Mouse (Mus musculus) hindbrain, embryonic 16.5 days (tissue): ENCODE measurements around the gene Abcb6. TPM values are rescaled to one million over a fixed set of nuclear protein-coding genes. Genes with fewer than 3 reads are reported as not detected.

Experiments used
- ATAC-seq: fragments of 200-750 bp; cut with Nextera tagmentation; 2 replicates; pipeline ENCODE4 v1.8.0; 2017; ENCODE audit warnings: moderate TSS enrichment, moderate library complexity
- H3K27ac ChIP-seq: fragments of 300-500 bp; sonication (generic); 2 replicates; pipeline ENCODE4 v1.5.1; 2014; ENCODE audit warnings: low read depth, mild to moderate bottlenecking, control low read depth, low read length, moderate library complexity
- H3K27me3 ChIP-seq: fragments of 300-500 bp; sonication (generic); replicated peaks from 2 replicates; pipeline ENCODE4 v1.6.1; 2014; ENCODE audit warnings: low read length; ENCODE audit not compliant: control insufficient read depth, insufficient read depth
- H3K36me3 ChIP-seq: fragments of 300-500 bp; sonication (generic); 2 replicates; pipeline ENCODE4 v1.6.1; 2014; ENCODE audit warnings: mild to moderate bottlenecking, low read length, moderate library complexity, mixed read lengths; ENCODE audit not compliant: control insufficient read depth, insufficient read depth
- H3K4me1 ChIP-seq: fragments of 300-500 bp; sonication (generic); 2 replicates; pipeline ENCODE4 v1.6.1; 2014; ENCODE audit warnings: low read depth, low read length; ENCODE audit not compliant: control insufficient read depth, insufficient read depth
- H3K4me2 ChIP-seq: fragments of 300-500 bp; sonication (generic); 2 replicates; pipeline ENCODE4 v1.6.1; 2014; ENCODE audit warnings: mild to moderate bottlenecking, low read length, control low read depth, moderate library complexity
- H3K4me3 ChIP-seq: fragments of 300-500 bp; sonication (generic); 2 replicates; pipeline ENCODE4 v1.5.1; 2014; ENCODE audit warnings: mild to moderate bottlenecking, low read length, control low read depth, moderate library complexity
- H3K9ac ChIP-seq: fragments of 300-500 bp; sonication (generic); 2 replicates; pipeline ENCODE4 v1.6.1; 2014; ENCODE audit warnings: low read depth, mild to moderate bottlenecking, control low read depth, low read length, moderate library complexity
- H3K9me3 ChIP-seq: fragments of 300-500 bp; sonication (generic); 2 replicates; pipeline ENCODE4 v1.6.1; 2014; ENCODE audit warnings: mild to moderate bottlenecking, low read length, moderate library complexity; ENCODE audit not compliant: control insufficient read depth
- WGBS: fragments of 180-500 bp; shearing (Covaris S2); extraction: QIAGEN DNeasy Blood & Tissue Kit; methylation state at CpG from one replicate; pipeline ENCODE4 v1.1.7; 2014; 5-methylcytosine and 5-hydroxymethylcytosine counted together
- polyA plus RNA-seq: library from polyadenylated mRNA; unstranded; fragments of >200 nt; fragmentation: Nextera tagmentation; extraction: Ambion mirVana; gene quantifications from 2 replicates; pipeline ENCODE4 v1.2.1, GENCODE M21; 2015

The Abcb6 gene
- polyA plus RNA-seq, 1 experiment from 2014 or later = 53.9 TPM

GRCm38 (mm10) chr1:75168093-75168471, 12.1 kb downstream of the Abcb6 start:
- Histone ChIP-seq H3K27me3 (no peaks in the 10 kb centered on the region), H3K4me3 (peak overlapping the region; percentile 77), H3K9me3 (no peaks in the 10 kb centered on the region), H3K36me3 (peaks cover 22% of the 10 kb centered on the region), H3K9ac (peak overlapping the region; percentile 84), H3K4me2 (peak overlapping the region; percentile 84), H3K4me1 (peaks cover 15% of the 10 kb centered on the region), H3K27ac (peak overlapping the region; percentile 92)
- ATAC-seq = peak; percentile 60
- WGBS = 7% methylated on average over 7 of the region's 7 CpGs

- no peaks in the 10 kb centered on the region for H3K36me3 ChIP-seq
- no peaks in the 10 kb centered on the region for H3K9me3 ChIP-seq
- ATAC-seq = no peak
- H3K4me3 ChIP-seq = no peak overlapping the region
- H3K4me1 ChIP-seq = no peaks in the 10 kb centered on the region
- no peak overlapping the region for H3K4me2 ChIP-seq
- no peaks in the 10 kb centered on the region for H3K27me3 ChIP-seq
- no peak overlapping the region for H3K27ac ChIP-seq
- 84% methylated on average over 4 of the region's 4 CpGs for WGBS
- no peak overlapping the region for H3K9ac ChIP-seq
Measured at GRCm38 (mm10) chr1:75160256-75160617, 20.0 kb downstream of the Abcb6 start.

GRCm38 (mm10) chr1:75159540-75160255, 20.5 kb downstream of the Abcb6 start:
- Histone ChIP-seq H3K4me2 (no peak overlapping the region), H3K27ac (no peak overlapping the region), H3K9ac (no peak overlapping the region), H3K4me3 (no peak overlapping the region), H3K9me3 (no peaks in the 10 kb centered on the region), H3K27me3 (no peaks in the 10 kb centered on the region), H3K4me1 (no peaks in the 10 kb centered on the region), H3K36me3 (no peaks in the 10 kb centered on the region)
- no peak for ATAC-seq
- 74% methylated on average over 5 of the region's 5 CpGs for WGBS

- no peaks in the 10 kb centered on the region for H3K4me1 ChIP-seq
Measured at GRCm38 (mm10) chr1:75158990-75159389, 21.2 kb downstream of the Abcb6 start.

GRCm38 (mm10) chr1:75155837-75156236, 24.4 kb downstream of the Abcb6 start:
- H3K9ac ChIP-seq = no peak overlapping the region
- H3K27me3 ChIP-seq = no peaks in the 10 kb centered on the region
- no peaks in the 10 kb centered on the region for H3K4me1 ChIP-seq
- WGBS = 78% methylated on average over 3 of the region's 3 CpGs
- no peak overlapping the region for H3K4me2 ChIP-seq
- H3K36me3 ChIP-seq = no peaks in the 10 kb centered on the region
- H3K4me3 ChIP-seq = no peak overlapping the region
- ATAC-seq = no peak
- H3K27ac ChIP-seq = no peak overlapping the region
- no peaks in the 10 kb centered on the region for H3K9me3 ChIP-seq

More at GRCm38 (mm10) chr1:75158990-75159389, 21.2 kb downstream of the Abcb6 start:
- H3K27ac ChIP-seq = no peak overlapping the region
- no peaks in the 10 kb centered on the region for H3K9me3 ChIP-seq
- no peak overlapping the region for H3K4me3 ChIP-seq
- H3K27me3 ChIP-seq = no peaks in the 10 kb centered on the region
- no peak overlapping the region for H3K9ac ChIP-seq
- H3K36me3 ChIP-seq = no peaks in the 10 kb centered on the region
- ATAC-seq = no peak
- no peak overlapping the region for H3K4me2 ChIP-seq

- no peak for ATAC-seq
- H3K27ac ChIP-seq = no peak overlapping the region
- H3K9me3 ChIP-seq = no peaks in the 10 kb centered on the region
- peaks cover 38% of the 10 kb centered on the region for H3K36me3 ChIP-seq
- no peaks in the 10 kb centered on the region for H3K27me3 ChIP-seq
- H3K9ac ChIP-seq = no peak overlapping the region
- H3K4me3 ChIP-seq = no peak overlapping the region
- no peak overlapping the region for H3K4me2 ChIP-seq
- H3K4me1 ChIP-seq = peaks cover 8% of the 10 kb centered on the region
- WGBS = 91% methylated on average over 4 of the region's 4 CpGs
Measured at GRCm38 (mm10) chr1:75148727-75149126, 31.5 kb downstream of the Abcb6 start.

- Histone ChIP-seq H3K27me3 (no peaks in the 10 kb centered on the region), H3K27ac (no peak overlapping the region), H3K4me1 (peaks cover 10% of the 10 kb centered on the region), H3K9ac (no peak overlapping the region), H3K36me3 (peaks cover 38% of the 10 kb centered on the region), H3K9me3 (no peaks in the 10 kb centered on the region), H3K4me3 (no peak overlapping the region), H3K4me2 (no peak overlapping the region)
- no peak for ATAC-seq
- 87% methylated on average over 7 of the region's 7 CpGs for WGBS
Measured at GRCm38 (mm10) chr1:75147411-75148135, 32.6 kb downstream of the Abcb6 start.

GRCm38 (mm10) chr1:75145589-75145988, 34.6 kb downstream of the Abcb6 start:
- Histone ChIP-seq H3K9ac (no peak overlapping the region), H3K4me2 (no peak overlapping the region), H3K27me3 (no peaks in the 10 kb centered on the region), H3K27ac (no peak overlapping the region), H3K4me3 (no peak overlapping the region), H3K4me1 (peaks cover 17% of the 10 kb centered on the region), H3K36me3 (peaks cover 38% of the 10 kb centered on the region), H3K9me3 (no peaks in the 10 kb centered on the region)
- 97% methylated on average over 3 of the region's 3 CpGs for WGBS
- ATAC-seq = no peak

GRCm38 (mm10) chr1:75142301-75143261, 37.6 kb downstream of the Abcb6 start, which contains the start of the genes Cnppd1 and Retreg2:
Gene Cnppd1, minus strand, starts transcription at chr1:75142711.
Gene Retreg2, plus strand, starts transcription at chr1:75142778.
- Histone ChIP-seq H3K4me2 (peak within 1 kb of the TSS; percentile 92), H3K27me3 (no peaks in the 10 kb centered on the region), H3K9ac (peak within 1 kb of the TSS; percentile 98), H3K27ac (peak within 1 kb of the TSS; percentile 99), H3K4me3 (peak within 1 kb of the TSS; percentile 95), H3K9me3 (no peaks in the 10 kb centered on the region), H3K36me3 (peaks cover 37% of the 10 kb centered on the region), H3K4me1 (peaks cover 26% of the 10 kb centered on the region)
- peak; percentile 92 for ATAC-seq
- under 1% methylated on average over 87 of the region's 91 CpGs for WGBS
